Mouse (Mus musculus) neural tube, embryonic 11.5 days (tissue): ENCODE results near the gene Gm10134. TPM values are rescaled to one million over a fixed set of nuclear protein-coding genes. Genes with fewer than 3 reads are reported as not detected.

ENCODE experiments used
- ATAC-seq: fragments of 200-750 bp; cut with Nextera tagmentation; 2 replicates; pipeline ENCODE4 v1.8.0; 2017; ENCODE audit warnings: moderate number of reproducible peaks, mild to moderate bottlenecking, moderate TSS enrichment, moderate library complexity; ENCODE audit not compliant: insufficient read depth, low FRiP score, low TSS enrichment
- DNase-seq: peaks from one replicate; pipeline ENCODE4 v3.0.0-alpha.2; 2015; ENCODE audit warnings: low spot score
- H3K27ac ChIP-seq: fragments of 300-500 bp; sonication (generic); 2 replicates; pipeline ENCODE4 v1.5.1; 2014; ENCODE audit warnings: low read depth, mild to moderate bottlenecking, low read length
- H3K27me3 ChIP-seq: fragments of 300-500 bp; sonication (generic); 2 replicates; pipeline ENCODE4 v1.6.1; 2014; ENCODE audit warnings: mild to moderate bottlenecking, low read length, mixed read lengths; ENCODE audit not compliant: control insufficient read depth, insufficient read depth
- H3K36me3 ChIP-seq: fragments of 300-500 bp; sonication (generic); 2 replicates; pipeline ENCODE4 v1.6.1; 2014; ENCODE audit warnings: mild to moderate bottlenecking, low read length, moderate library complexity, mixed read lengths; ENCODE audit not compliant: control insufficient read depth, insufficient read depth
- H3K4me1 ChIP-seq: fragments of 300-500 bp; sonication (generic); 2 replicates; pipeline ENCODE4 v1.6.1; 2014; ENCODE audit warnings: low read length, mixed read lengths; ENCODE audit not compliant: control insufficient read depth, insufficient read depth
- H3K4me2 ChIP-seq: fragments of 300-500 bp; sonication (generic); 2 replicates; pipeline ENCODE4 v1.6.1; 2014; ENCODE audit warnings: low read depth, mild to moderate bottlenecking, moderate library complexity
- H3K4me3 ChIP-seq: fragments of 300-500 bp; sonication (generic); 2 replicates; pipeline ENCODE4 v1.5.1; 2014; ENCODE audit warnings: low read depth, low read length
- H3K9ac ChIP-seq: fragments of 300-500 bp; sonication (generic); 2 replicates; pipeline ENCODE4 v1.6.1; 2014; ENCODE audit warnings: mild to moderate bottlenecking, low read length
- H3K9me3 ChIP-seq: fragments of 300-500 bp; sonication (generic); 2 replicates; pipeline ENCODE4 v1.6.1; 2016; ENCODE audit warnings: low read length; ENCODE audit not compliant: control insufficient read depth
- WGBS: fragments of 180-500 bp; shearing (Covaris S2); extraction: QIAGEN DNeasy Blood & Tissue Kit; methylation state at CpG from one replicate; pipeline ENCODE4 v1.1.7; 2014; 5-methylcytosine and 5-hydroxymethylcytosine counted together
- polyA plus RNA-seq: library from polyadenylated mRNA; unstranded; fragments of >200 nt; fragmentation: Nextera tagmentation; extraction: Ambion mirVana; gene quantifications from 2 replicates; pipeline ENCODE4 v1.2.1, GENCODE M21; 2014

The Gm10134 gene
- polyA plus RNA-seq, 1 experiment from 2014 or later, result not detected

- DNase-seq (no peak), ATAC-seq (no peak)
- no peak overlapping the region for H3K4me3 ChIP-seq
- no peaks in the 10 kb centered on the region for H3K27me3 ChIP-seq
- no peaks in the 10 kb centered on the region for H3K9me3 ChIP-seq
- no peak overlapping the region for H3K4me2 ChIP-seq
- WGBS, result 87% methylated on average over 10 of the region's 10 CpGs
- no peaks in the 10 kb centered on the region for H3K36me3 ChIP-seq
- H3K4me1 ChIP-seq, result peaks cover 27% of the 10 kb centered on the region
- peak overlapping the region; percentile 88; the same call in 1 of the 2 replicates for H3K27ac ChIP-seq
- H3K9ac ChIP-seq, result no peak overlapping the region
Observed at GRCm38 (mm10) chr2:28524406-28524805, 18.5 kb downstream of the Gm10134 start.

GRCm38 (mm10) chr2:28525219-28525942, 19.5 kb downstream of the Gm10134 start:
- Histone ChIP-seq H3K4me1 (peaks cover 27% of the 10 kb centered on the region), H3K27ac (peak overlapping the region; percentile 88), H3K4me2 (0 out of 2 replicates have a peak overlapping the region, but pooled peaks have one; percentile 24), H3K9ac (peak overlapping the region; percentile 48), H3K36me3 (no peaks in the 10 kb centered on the region), H3K9me3 (no peaks in the 10 kb centered on the region), H3K4me3 (no peak overlapping the region), H3K27me3 (no peaks in the 10 kb centered on the region)
- DNase-seq (peak; percentile 74), ATAC-seq (peak; percentile 86)
- WGBS, result 23% methylated on average over 11 of the region's 11 CpGs

GRCm38 (mm10) chr2:28525943-28526876, 20.3 kb downstream of the Gm10134 start:
- Histone ChIP-seq H3K4me3 (no peak overlapping the region), H3K27me3 (no peaks in the 10 kb centered on the region), H3K9ac (peak overlapping the region; percentile 48), H3K27ac (peak overlapping the region; percentile 88), H3K4me1 (peaks cover 27% of the 10 kb centered on the region), H3K36me3 (no peaks in the 10 kb centered on the region), H3K4me2 (no peak overlapping the region), H3K9me3 (no peaks in the 10 kb centered on the region)
- DNase-seq (no peak), ATAC-seq (no peak)
- WGBS, result 36% methylated on average over 12 of the region's 12 CpGs

- 89% methylated on average over 20 of the region's 20 CpGs for WGBS
- Histone ChIP-seq H3K4me1 (peaks cover 29% of the 10 kb centered on the region), H3K36me3 (no peaks in the 10 kb centered on the region), H3K27me3 (no peaks in the 10 kb centered on the region), H3K27ac (no peak overlapping the region), H3K9ac (no peak overlapping the region), H3K4me3 (no peak overlapping the region), H3K9me3 (no peaks in the 10 kb centered on the region), H3K4me2 (no peak overlapping the region)
- DNase-seq (no peak), ATAC-seq (no peak)
Observed at GRCm38 (mm10) chr2:28527436-28528353, 21.8 kb downstream of the Gm10134 start.

GRCm38 (mm10) chr2:28528354-28528730, 22.4 kb downstream of the Gm10134 start:
- Histone ChIP-seq H3K4me2 (no peak overlapping the region), H3K36me3 (no peaks in the 10 kb centered on the region), H3K27me3 (no peaks in the 10 kb centered on the region), H3K9me3 (no peaks in the 10 kb centered on the region), H3K4me3 (no peak overlapping the region), H3K27ac (no peak overlapping the region), H3K4me1 (peaks cover 35% of the 10 kb centered on the region), H3K9ac (no peak overlapping the region)
- 88% methylated on average over 7 of the region's 7 CpGs for WGBS
- ATAC-seq (no peak), DNase-seq (no peak)

GRCm38 (mm10) chr2:28529856-28530255, 24.0 kb downstream of the Gm10134 start:
- Histone ChIP-seq H3K27ac (no peak overlapping the region), H3K27me3 (no peaks in the 10 kb centered on the region), H3K4me2 (no peak overlapping the region), H3K4me1 (peaks cover 41% of the 10 kb centered on the region), H3K36me3 (no peaks in the 10 kb centered on the region), H3K9ac (no peak overlapping the region), H3K9me3 (no peaks in the 10 kb centered on the region), H3K4me3 (no peak overlapping the region)
- ATAC-seq, result no peak
- DNase-seq, result no peak
- 81% methylated on average over 4 of the region's 4 CpGs for WGBS

- Histone ChIP-seq H3K36me3 (no peaks in the 10 kb centered on the region), H3K9ac (no peak overlapping the region), H3K27ac (no peak overlapping the region), H3K4me2 (no peak overlapping the region), H3K9me3 (no peaks in the 10 kb centered on the region), H3K4me1 (peaks cover 41% of the 10 kb centered on the region), H3K4me3 (no peak overlapping the region), H3K27me3 (no peaks in the 10 kb centered on the region)
- ATAC-seq (no peak), DNase-seq (no peak)
- WGBS, result 67% methylated on average over 7 of the region's 7 CpGs
Observed at GRCm38 (mm10) chr2:28530311-28530710, 24.4 kb downstream of the Gm10134 start.
